Mouse (Mus musculus) stomach, postnatal 0 days (tissue): ENCODE measurements at regions not wholly inside any gene's neighbourhood (a gene's known extent, or its start where the extent isn't known, plus 50 kb on each side); places are given as distances from the start of the nearest gene placed in this dataset.

Experiments used
- CTCF ChIP-seq: IDR thresholded peaks from 2 replicates; pipeline ENCODE4 v1.5.1; 2016; ENCODE audit warnings: antibody characterized with exemption, low read depth, mild to moderate bottlenecking, moderate library complexity
- EP300 ChIP-seq: optimal IDR thresholded peaks from 2 replicates; pipeline ENCODE3; 2016; ENCODE audit warnings: antibody characterized with exemption

GRCm38 (mm10) chr3:52416261-52416660 is 148.1 kb downstream of the Foxo1 start:
- TF ChIP-seq CTCF (no peak), EP300 (no peak)
